In genomic region chr4:82505121-82506031, GRCm38 (mm10) we compare ENCODE assay signal across 8 mouse cellular contexts.
DNase-seq lines count a peak whose midpoint lies in the region; ATAC-seq and TF ChIP-seq lines count a peak whose summit lies in the region.

No protein-coding gene starts in this region.

- WGBS in forebrain, embryonic 12.5 days = 1% methylated on average over 70 of the region's 72 CpGs
- WGBS in heart, embryonic 16.5 days = under 1% methylated on average over 55 of the region's 72 CpGs
- WGBS in liver, postnatal 0 days (ENCODE audit: insufficient replicate concordance) = 2% methylated on average over 54 of the region's 72 CpGs

- no peaks in the 10 kb centered on the region for H3K27me3 ChIP-seq in forebrain, embryonic 12.5 days
- no peaks in the 10 kb centered on the region for H3K27me3 ChIP-seq in heart, embryonic 16.5 days (ENCODE audit: control insufficient read depth, insufficient read depth, low read length)
- H3K27me3 ChIP-seq in liver, postnatal 0 days (ENCODE audit: insufficient read depth, low read length) = peaks cover 31% of the 10 kb centered on the region

- no peak for TF ChIP-seq EP300 in liver, postnatal 0 days (IDR thresholded peaks at IDR 0.05; ENCODE audit: low read depth)

- H3K36me3 ChIP-seq in forebrain, embryonic 12.5 days (replicated peaks) = no peaks in the 10 kb centered on the region
- no peaks in the 10 kb centered on the region for H3K36me3 ChIP-seq in heart, embryonic 16.5 days (ENCODE audit: control insufficient read depth, insufficient read depth)
- no peaks in the 10 kb centered on the region for H3K36me3 ChIP-seq in liver, postnatal 0 days (replicated peaks; ENCODE audit: insufficient read depth, low read length)

- H3K9ac ChIP-seq in forebrain, embryonic 12.5 days = peak overlapping the region; percentile 97
- H3K9ac ChIP-seq in heart, embryonic 16.5 days (ENCODE audit: low read length) = peak overlapping the region; percentile 100
- peak overlapping the region; percentile 83 for H3K9ac ChIP-seq in liver, postnatal 0 days (replicated peaks)

- peak overlapping the region; percentile 100 for H3K27ac ChIP-seq in forebrain, embryonic 12.5 days
- peak overlapping the region; percentile 100 for H3K27ac ChIP-seq in heart, embryonic 16.5 days (ENCODE audit: low read length)
- H3K27ac ChIP-seq in liver, postnatal 0 days (ENCODE audit: low read depth) = peak overlapping the region; percentile 98

- peak; percentile 27 for ATAC-seq in forebrain, embryonic 12.5 days (ENCODE audit: low FRiP score)
- peak; percentile 49 for ATAC-seq in heart, embryonic 16.5 days (replicated peaks; ENCODE audit: extremely low read depth, insufficient read depth, low FRiP score)
- peak; percentile 61 for ATAC-seq in liver, postnatal 0 days

- peak overlapping the region; percentile 95 for H3K4me3 ChIP-seq in forebrain, embryonic 12.5 days (replicated peaks)
- peak overlapping the region; percentile 99 for H3K4me3 ChIP-seq in heart, embryonic 16.5 days (ENCODE audit: low read length)
- H3K4me3 ChIP-seq in liver, postnatal 0 days (ENCODE audit: low read depth, low read length) = peak overlapping the region; percentile 71

- peak overlapping the region; percentile 95 for H3K4me2 ChIP-seq in forebrain, embryonic 12.5 days
- H3K4me2 ChIP-seq in heart, embryonic 16.5 days (ENCODE audit: low read depth, low read length) = peak overlapping the region; percentile 96
- H3K4me2 ChIP-seq in liver, postnatal 0 days (ENCODE audit: low read depth, low read length) = peak overlapping the region; percentile 75

- peaks cover 40% of the 10 kb centered on the region for H3K4me1 ChIP-seq in forebrain, embryonic 12.5 days
- peaks cover 16% of the 10 kb centered on the region for H3K4me1 ChIP-seq in heart, embryonic 16.5 days (ENCODE audit: control insufficient read depth, insufficient read depth, low read length)
- no peaks in the 10 kb centered on the region for H3K4me1 ChIP-seq in liver, postnatal 0 days (ENCODE audit: insufficient read depth)

- H3K9me3 ChIP-seq in forebrain, embryonic 12.5 days = no peaks in the 10 kb centered on the region
- H3K9me3 ChIP-seq in heart, embryonic 16.5 days (replicated peaks; ENCODE audit: control insufficient read depth, low read length) = no peaks in the 10 kb centered on the region
- no peaks in the 10 kb centered on the region for H3K9me3 ChIP-seq in liver, postnatal 0 days (ENCODE audit: low read length)

- TF ChIP-seq CTCF in liver, postnatal 0 days (IDR thresholded peaks at IDR 0.05; ENCODE audit: low read depth) = no peak

- DNase-seq in 3T3-L1 (ENCODE audit: low read depth, low spot score) = peak; percentile 87
- DNase-seq in brain, adult 2 months (ENCODE audit: low read depth, low spot score) = peak; percentile 90
- DNase-seq in kidney, postnatal 25 days = peak; percentile 80 to 91
- peak; percentile 72 for DNase-seq in liver, postnatal 0 days
- DNase-seq in ovary, postnatal 36 days (ENCODE audit: low spot score) = peak; percentile 60
- DNase-seq in spleen, postnatal 36 days (ENCODE audit: low spot score in 2 of 2) = no peak

Comparison
In these comparisons a context has a peak if more than half of its experiments do, and no peak if none do; other contexts are left out.
1. DNase-seq: peak in 3T3-L1 (single experiment), brain, adult 2 months (single experiment), kidney, postnatal 25 days (2 of 2), liver, postnatal 0 days (single experiment) and ovary, postnatal 36 days (single experiment); none in spleen, postnatal 36 days (0 of 2).
2. Peak in every context shown above with its lines, with median percentiles within 50 percentile points of each other: ATAC-seq, H3K27ac ChIP-seq, H3K4me2 ChIP-seq, H3K4me3 ChIP-seq and H3K9ac ChIP-seq.